Mouse (Mus musculus): ENCODE measurements around the gene Ap3d1. TPM values are rescaled to one million over a fixed set of nuclear protein-coding genes. Genes with fewer than 3 reads are reported as not detected.

Ap3d1 gene
- polyA plus RNA-seq (2012; rRNA removed), result 155 and 167 TPM in 2 replicates

DNA sequence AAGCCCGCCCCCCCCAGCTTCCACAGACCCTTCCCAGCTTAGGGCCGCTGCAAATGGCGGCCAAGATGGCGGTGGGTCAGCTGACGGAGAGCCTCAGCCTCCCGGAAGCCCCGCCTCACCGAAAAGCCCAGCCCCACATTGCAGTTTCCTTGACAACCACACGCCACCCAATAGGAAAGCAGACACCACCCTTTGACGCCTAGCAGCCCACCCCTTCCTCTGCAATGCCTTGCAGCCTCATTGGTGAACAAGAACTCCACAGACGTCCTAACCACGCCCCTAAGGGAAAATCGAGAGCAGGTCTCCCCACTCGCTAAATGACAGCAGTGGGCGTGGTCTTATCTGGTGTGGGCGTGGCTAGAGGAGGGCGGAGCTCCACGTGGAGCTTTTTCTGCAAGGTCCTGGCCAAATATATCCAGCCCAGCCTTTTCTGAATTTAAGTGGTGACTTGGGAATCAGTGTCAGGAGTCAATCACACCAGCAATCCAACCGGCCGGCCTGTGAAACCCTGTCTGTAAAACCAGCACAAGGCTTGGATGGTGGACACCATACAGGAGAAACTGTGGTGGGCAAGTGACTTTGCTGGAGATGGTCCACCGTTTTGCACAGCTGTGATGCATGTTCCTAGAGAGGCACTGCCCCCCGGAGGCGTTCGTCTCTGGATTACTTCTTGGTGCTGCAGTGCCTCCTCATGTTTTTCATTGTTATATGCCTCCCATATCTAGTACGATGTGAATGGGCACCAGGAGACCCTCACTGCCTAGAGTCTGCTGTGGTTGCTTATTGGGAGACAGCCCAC is at the start of gene Ap3d1:
Gene Ap3d1, minus strand, starts transcription at position 85 of the 799 bp plus-strand sequence.

DNA sequence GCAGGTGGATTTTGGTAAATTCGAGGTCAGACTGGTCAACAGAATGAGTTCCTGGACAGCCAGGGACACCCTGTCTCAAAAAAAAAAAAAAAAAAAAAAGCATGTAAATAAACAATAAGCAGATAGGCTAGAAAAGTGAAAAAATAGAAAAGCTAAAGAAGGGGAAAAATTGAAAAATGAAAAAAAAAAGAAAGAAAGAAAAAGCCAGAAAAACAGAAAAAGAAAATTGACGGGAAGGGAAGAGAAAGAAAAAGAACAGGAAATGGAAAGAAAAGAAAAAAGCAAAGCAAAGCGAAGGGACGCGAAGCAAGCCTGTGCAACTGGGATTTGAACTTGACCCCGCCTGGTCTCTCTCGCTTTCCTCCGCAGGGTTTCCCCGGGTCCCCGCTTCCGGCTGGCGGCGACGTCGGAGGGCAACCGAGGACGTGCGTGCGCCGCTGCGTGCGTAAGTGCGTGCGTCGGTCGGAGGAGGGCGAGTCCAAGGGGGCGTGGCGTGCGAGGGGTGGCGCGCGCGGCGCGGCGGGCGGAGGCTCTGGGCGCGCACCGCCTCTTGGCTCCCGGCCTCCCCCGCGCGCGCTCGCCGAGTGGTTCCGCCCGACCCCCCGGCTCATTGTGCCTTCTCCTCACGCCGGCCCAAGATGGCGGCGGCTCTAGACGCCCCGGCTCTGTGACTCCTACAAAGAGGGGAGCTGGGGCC is 12.7 kb upstream of the Ap3d1 start, which contains the start of gene Dot1l:
Gene Dot1l, plus strand, starts transcription at position 613 of the 697 bp plus-strand sequence.

DNA sequence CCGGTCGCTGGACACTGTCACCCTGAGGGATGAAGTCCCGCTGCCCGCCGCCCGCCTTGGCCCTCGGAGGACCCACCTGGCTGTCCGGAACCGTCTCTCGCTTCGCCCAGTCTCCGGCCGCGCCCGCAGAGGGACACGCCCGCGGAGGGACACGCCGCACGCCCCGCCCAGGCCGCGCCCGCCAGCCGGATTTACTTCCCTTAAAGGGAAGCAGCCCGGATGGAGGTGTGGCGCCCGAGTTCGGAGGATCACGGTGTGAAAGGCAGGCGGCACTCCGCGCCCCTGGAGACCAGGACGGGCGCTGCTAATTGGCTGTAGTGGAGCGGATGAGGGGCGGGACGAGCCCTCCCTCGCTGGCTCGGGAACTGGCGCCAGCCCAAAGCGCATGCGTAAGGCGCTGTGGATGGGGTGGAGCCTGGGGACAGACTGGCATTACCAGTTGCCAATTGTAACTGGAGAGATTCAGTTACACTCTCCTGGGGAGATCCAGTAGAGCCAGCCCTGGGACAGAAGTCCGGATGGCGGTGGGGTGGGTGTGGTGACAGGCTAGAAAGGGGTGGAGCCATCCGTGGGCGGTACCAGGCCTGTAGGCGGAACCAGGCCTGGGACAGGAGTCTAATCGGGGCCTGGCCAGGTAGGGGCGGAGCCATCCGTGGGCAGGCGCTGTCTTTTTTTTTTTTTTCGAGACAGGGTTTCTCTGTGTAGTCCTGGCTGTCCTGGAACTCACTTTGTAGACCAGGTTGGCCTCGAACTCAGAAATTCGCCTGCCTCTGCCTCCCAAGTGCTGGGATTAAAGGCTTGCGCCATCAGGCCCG is 40.1 kb downstream of the Ap3d1 start, which contains the start of the genes Mob3a and Izumo4:
Gene Mob3a, minus strand, starts transcription at position 257 of the 815 bp plus-strand sequence.
Gene Izumo4, plus strand, starts transcription at position 464 of the 815 bp plus-strand sequence.

DNA sequence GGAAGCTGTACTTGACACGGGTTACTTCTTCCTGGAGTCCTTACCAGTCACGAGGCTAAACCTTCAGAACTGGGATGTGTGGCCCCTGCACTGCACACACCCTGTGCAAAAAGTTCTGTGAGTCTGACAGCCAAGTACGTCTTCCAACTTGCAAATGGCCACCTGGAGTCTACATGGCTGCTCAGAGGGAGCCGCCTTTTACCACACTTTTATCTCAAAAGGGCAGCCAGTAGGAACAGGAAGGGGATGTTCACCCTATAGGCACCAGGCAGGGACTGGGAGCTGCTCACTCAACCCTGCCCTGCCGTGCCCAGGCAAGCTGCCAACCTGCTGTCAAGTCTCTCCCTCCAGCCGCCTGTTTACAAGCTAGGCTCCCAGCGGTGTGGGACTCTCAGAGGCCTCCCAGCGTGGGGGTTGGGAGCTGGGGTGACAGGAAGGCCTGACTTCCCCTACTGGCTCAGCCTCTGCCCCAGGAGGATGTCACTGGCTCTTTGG is 64.1 kb downstream of the Ap3d1 start, which contains the start of gene Mknk2:
Gene Mknk2, minus strand, starts transcription at position 171 of the 495 bp plus-strand sequence.

Other genes with a start within 250 kb of the Ap3d1 start
- 1.8 and 1.9 TPM in 2 replicates for gene Onecut3, start 247.4 kb downstream of the Ap3d1 start, polyA plus RNA-seq (2012; rRNA removed)
- gene Atp8b3, start 203.1 kb downstream of the Ap3d1 start, polyA plus RNA-seq (2012; rRNA removed), result 0.56 TPM in 2 replicates
- gene Rexo1, start 180.7 kb downstream of the Ap3d1 start, polyA plus RNA-seq (2012; rRNA removed), result 35.8 and 43.3 TPM in 2 replicates
- 16.9 and 17.9 TPM in 2 replicates for gene Klf16, start 164.9 kb downstream of the Ap3d1 start, polyA plus RNA-seq (2012; rRNA removed)
- 158 and 169 TPM in 2 replicates for gene Abhd17a, start 151.9 kb downstream of the Ap3d1 start, polyA plus RNA-seq (2012; rRNA removed)
- 48.0 and 52.2 TPM in 2 replicates for gene Scamp4, start 139.4 kb downstream of the Ap3d1 start, polyA plus RNA-seq (2012; rRNA removed)
- 7.8 and 8.9 TPM in 2 replicates for gene Adat3, start 139.4 kb downstream of the Ap3d1 start, polyA plus RNA-seq (2012; rRNA removed)
- gene Gm49322, start 136.2 kb downstream of the Ap3d1 start, polyA plus RNA-seq (2012; rRNA removed), result 3.7 and 4.2 TPM in 2 replicates
- 179 and 190 TPM in 2 replicates for gene Csnk1g2, start 119.4 kb downstream of the Ap3d1 start, polyA plus RNA-seq (2012; rRNA removed)
- 67.4 and 77.7 TPM in 2 replicates for gene Btbd2, start 85.2 kb downstream of the Ap3d1 start, polyA plus RNA-seq (2012; rRNA removed)
- gene Mknk2, start 64.2 kb downstream of the Ap3d1 start, polyA plus RNA-seq (2012; rRNA removed), result 72.1 and 74.4 TPM in 2 replicates
- 33.3 and 34.2 TPM in 2 replicates for gene Mob3a, start 40.3 kb downstream of the Ap3d1 start, polyA plus RNA-seq (2012; rRNA removed)
- gene Izumo4, start 40.1 kb downstream of the Ap3d1 start, polyA plus RNA-seq (2012; rRNA removed), result 82.4 and 83.5 TPM in 2 replicates
- gene Dot1l, start 12.9 kb upstream of the Ap3d1 start, polyA plus RNA-seq (2012; rRNA removed), result 28.5 and 36.1 TPM in 2 replicates
- 60.0 and 71.0 TPM in 2 replicates for gene Sf3a2, start 55.9 kb upstream of the Ap3d1 start, polyA plus RNA-seq (2012; rRNA removed)
- gene Plekhj1, start 56.4 kb upstream of the Ap3d1 start, polyA plus RNA-seq (2012; rRNA removed), result 107 TPM in 2 replicates
- gene Amh, start 63.0 kb upstream of the Ap3d1 start, polyA plus RNA-seq (2012; rRNA removed), result 1.5 and 1.9 TPM in 2 replicates
- 0.63 and 2.8 TPM in 2 replicates for gene Jsrp1, start 71.2 kb upstream of the Ap3d1 start, polyA plus RNA-seq (2012; rRNA removed)
- gene Oaz1, start 84.4 kb upstream of the Ap3d1 start, polyA plus RNA-seq (2012; rRNA removed), result 634 and 715 TPM in 2 replicates
- 14.4 and 14.9 TPM in 2 replicates for gene Lingo3, start 101.8 kb upstream of the Ap3d1 start, polyA plus RNA-seq (2012; rRNA removed)
- gene Lsm7, start 112.9 kb upstream of the Ap3d1 start, polyA plus RNA-seq (2012; rRNA removed), result 352 and 380 TPM in 2 replicates
- gene Sppl2b, start 113.0 kb upstream of the Ap3d1 start, polyA plus RNA-seq (2012; rRNA removed), result 111 and 118 TPM in 2 replicates
- 0.26 and 0.32 TPM in 2 replicates for gene Tmprss9, start 129.6 kb upstream of the Ap3d1 start, polyA plus RNA-seq (2012; rRNA removed)
- 206 and 221 TPM in 2 replicates for gene Timm13, start 158.7 kb upstream of the Ap3d1 start, polyA plus RNA-seq (2012; rRNA removed)
- gene Lmnb2, start 176.0 kb upstream of the Ap3d1 start, polyA plus RNA-seq (2012; rRNA removed), result 54.5 and 57.9 TPM in 2 replicates
- gene Gadd45b, start 187.8 kb upstream of the Ap3d1 start, polyA plus RNA-seq (2012; rRNA removed), result 8.2 and 10.9 TPM in 2 replicates

Measured in central nervous system, embryonic 18 days (tissue).